Mouse (Mus musculus): ENCODE measurements around the gene Rgl1. TPM values are rescaled to one million over a fixed set of nuclear protein-coding genes. Genes with fewer than 3 reads are reported as not detected.

The Rgl1 gene
- polyA plus RNA-seq, 1 experiment from 2014 or later, result 33.2 TPM

- Histone ChIP-seq H3K4me2 (replicated peaks; ENCODE audit: low read depth, low read length) (no peak overlapping the region), H3K9ac (replicated peaks; ENCODE audit: low read depth) (no peak overlapping the region), H3K4me1 (ENCODE audit: insufficient read depth, low read depth, low read length) (peaks cover 13% of the 10 kb centered on the region), H3K9me3 (ENCODE audit: low read length) (no peaks in the 10 kb centered on the region), H3K4me3 (ENCODE audit: low read depth, low read length) (no peak overlapping the region), H3K27me3 (replicated peaks; ENCODE audit: insufficient read depth, low read length) (no peaks in the 10 kb centered on the region), H3K36me3 (ENCODE audit: insufficient read depth, low read length) (no peaks in the 10 kb centered on the region), H3K27ac (ENCODE audit: low read length) (no peak overlapping the region)
- no peak for TF ChIP-seq EP300 (IDR thresholded peaks at IDR 0.05)
- TF ChIP-seq CTCF (IDR thresholded peaks at IDR 0.05), result no peak
- WGBS, result 26% methylated on average over 11 of the region's 11 CpGs
- DNase-seq (ENCODE audit: low spot score), result peak; percentile 72
- peak; percentile 61 for ATAC-seq
Observed at GRCm38 (mm10) chr1:152682368-152683194, 83.6 kb downstream of the Rgl1 start.

- H3K9ac ChIP-seq (replicated peaks; ENCODE audit: low read depth), result no peak overlapping the region
- peak; percentile 10; the same call in 1 of the 2 replicates for ATAC-seq
- DNase-seq (ENCODE audit: low spot score), result peak; percentile 63
- no peak overlapping the region for H3K4me3 ChIP-seq (ENCODE audit: low read depth, low read length)
- no peaks in the 10 kb centered on the region for H3K36me3 ChIP-seq (ENCODE audit: insufficient read depth, low read length)
- H3K27me3 ChIP-seq (replicated peaks; ENCODE audit: insufficient read depth, low read length), result no peaks in the 10 kb centered on the region
- TF ChIP-seq CTCF (IDR thresholded peaks at IDR 0.05) (peak; percentile 47), EP300 (IDR thresholded peaks at IDR 0.05) (no peak)
- no peak overlapping the region for H3K4me2 ChIP-seq (replicated peaks; ENCODE audit: low read depth, low read length)
- H3K9me3 ChIP-seq (ENCODE audit: low read length), result no peaks in the 10 kb centered on the region
- WGBS, result 47% methylated on average over 6 of the region's 6 CpGs
- no peak overlapping the region for H3K27ac ChIP-seq (ENCODE audit: low read length)
- peaks cover 10% of the 10 kb centered on the region; the same call in 1 of the 2 replicates for H3K4me1 ChIP-seq (ENCODE audit: insufficient read depth, low read depth, low read length)
Observed at GRCm38 (mm10) chr1:152681676-152682367, 84.3 kb downstream of the Rgl1 start.

DNA sequence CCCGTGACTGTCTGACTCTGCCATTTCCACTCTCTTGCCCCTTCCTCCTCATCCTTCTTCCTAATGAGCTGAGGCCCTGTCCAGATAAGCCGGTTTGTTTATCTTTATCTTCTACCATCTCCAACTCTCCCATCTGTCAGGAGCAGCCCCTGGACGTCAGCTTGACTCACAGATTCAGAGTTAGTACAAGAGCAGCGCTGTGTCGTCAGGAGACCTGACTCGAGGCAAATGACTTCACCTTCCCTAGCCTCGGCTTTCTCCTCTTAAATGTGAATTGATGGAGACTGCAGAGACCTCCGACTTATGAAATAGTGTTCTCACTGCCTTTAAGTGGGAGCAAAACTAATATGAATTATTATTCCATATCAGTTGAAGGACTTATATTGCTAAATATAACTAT lies 85.0 kb downstream of the Rgl1 start:
- TF ChIP-seq EP300 (IDR thresholded peaks at IDR 0.05) (no peak), CTCF (IDR thresholded peaks at IDR 0.05) (no peak)
- no peaks in the 10 kb centered on the region for H3K9me3 ChIP-seq (ENCODE audit: low read length)
- H3K36me3 ChIP-seq (ENCODE audit: insufficient read depth, low read length), result no peaks in the 10 kb centered on the region
- DNase-seq (ENCODE audit: low spot score), result no peak
- WGBS, result 21% methylated on average over 8 of the region's 8 CpGs
- H3K4me1 ChIP-seq (ENCODE audit: insufficient read depth, low read depth, low read length), result peaks cover 10% of the 10 kb centered on the region; the same call in 1 of the 2 replicates
- H3K27ac ChIP-seq (ENCODE audit: low read length), result no peak overlapping the region
- no peak for ATAC-seq
- H3K4me3 ChIP-seq (ENCODE audit: low read depth, low read length), result no peak overlapping the region
- no peaks in the 10 kb centered on the region for H3K27me3 ChIP-seq (replicated peaks; ENCODE audit: insufficient read depth, low read length)
- H3K9ac ChIP-seq (replicated peaks; ENCODE audit: low read depth), result no peak overlapping the region
- H3K4me2 ChIP-seq (replicated peaks; ENCODE audit: low read depth, low read length), result no peak overlapping the region

DNA sequence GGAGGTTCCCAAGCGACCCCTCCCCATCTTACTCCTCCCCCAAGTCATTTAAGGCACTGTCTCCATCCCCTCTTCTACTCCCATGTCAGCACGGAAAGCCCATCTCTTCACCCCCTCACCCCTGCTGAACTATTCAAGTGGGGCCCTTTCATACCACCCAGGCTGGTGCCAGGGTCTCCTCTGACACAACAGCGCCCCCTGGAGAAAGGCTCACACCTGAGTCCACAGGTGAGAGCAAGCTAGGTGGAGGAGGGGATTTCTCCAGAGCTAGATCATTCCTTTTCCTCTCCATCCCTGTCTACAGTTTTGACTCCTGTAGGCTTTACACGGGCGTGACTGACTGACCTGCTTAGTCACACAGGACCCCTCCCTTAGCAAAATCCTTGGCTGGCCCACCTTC lies 87.7 kb downstream of the Rgl1 start:
- no peak overlapping the region for H3K4me3 ChIP-seq (ENCODE audit: low read depth, low read length)
- ATAC-seq (no peak), DNase-seq (ENCODE audit: low spot score) (no peak)
- H3K27ac ChIP-seq (ENCODE audit: low read length), result no peak overlapping the region
- 28% methylated on average over 5 of the region's 5 CpGs for WGBS
- no peaks in the 10 kb centered on the region for H3K9me3 ChIP-seq (ENCODE audit: low read length)
- H3K4me2 ChIP-seq (replicated peaks; ENCODE audit: low read depth, low read length), result no peak overlapping the region
- H3K36me3 ChIP-seq (ENCODE audit: insufficient read depth, low read length), result no peaks in the 10 kb centered on the region
- TF ChIP-seq EP300 (IDR thresholded peaks at IDR 0.05) (no peak), CTCF (IDR thresholded peaks at IDR 0.05) (peak; percentile 65)
- H3K9ac ChIP-seq (replicated peaks; ENCODE audit: low read depth), result no peak overlapping the region
- no peaks in the 10 kb centered on the region for H3K27me3 ChIP-seq (replicated peaks; ENCODE audit: insufficient read depth, low read length)
- H3K4me1 ChIP-seq (ENCODE audit: insufficient read depth, low read depth, low read length), result peaks cover 10% of the 10 kb centered on the region; the same call in 1 of the 2 replicates

- peak; percentile 74 for ATAC-seq
- 37% methylated on average over 12 of the region's 12 CpGs for WGBS
- H3K27ac ChIP-seq (ENCODE audit: low read length), result peak overlapping the region; percentile 44
- peaks cover 10% of the 10 kb centered on the region; the same call in 1 of the 2 replicates for H3K4me1 ChIP-seq (ENCODE audit: insufficient read depth, low read depth, low read length)
- no peaks in the 10 kb centered on the region for H3K9me3 ChIP-seq (ENCODE audit: low read length)
- DNase-seq (ENCODE audit: low spot score), result peak; percentile 79
- peak overlapping the region; percentile 14; the same call in 1 of the 2 replicates for H3K4me2 ChIP-seq (replicated peaks; ENCODE audit: low read depth, low read length)
- no peak overlapping the region for H3K9ac ChIP-seq (replicated peaks; ENCODE audit: low read depth)
- TF ChIP-seq EP300 (IDR thresholded peaks at IDR 0.05), result peak; percentile 96
- no peak for TF ChIP-seq CTCF (IDR thresholded peaks at IDR 0.05)
- H3K4me3 ChIP-seq (ENCODE audit: low read depth, low read length), result no peak overlapping the region
- no peaks in the 10 kb centered on the region for H3K36me3 ChIP-seq (ENCODE audit: insufficient read depth, low read length)
- no peaks in the 10 kb centered on the region for H3K27me3 ChIP-seq (replicated peaks; ENCODE audit: insufficient read depth, low read length)
Observed at GRCm38 (mm10) chr1:152677482-152678211, 88.5 kb downstream of the Rgl1 start.
